Mouse (Mus musculus): ENCODE measurements at regions not wholly inside any gene's neighbourhood (a gene's known extent, or its start where the extent isn't known, plus 50 kb on each side); places are given as distances from the start of the nearest gene placed in this dataset.

DNA sequence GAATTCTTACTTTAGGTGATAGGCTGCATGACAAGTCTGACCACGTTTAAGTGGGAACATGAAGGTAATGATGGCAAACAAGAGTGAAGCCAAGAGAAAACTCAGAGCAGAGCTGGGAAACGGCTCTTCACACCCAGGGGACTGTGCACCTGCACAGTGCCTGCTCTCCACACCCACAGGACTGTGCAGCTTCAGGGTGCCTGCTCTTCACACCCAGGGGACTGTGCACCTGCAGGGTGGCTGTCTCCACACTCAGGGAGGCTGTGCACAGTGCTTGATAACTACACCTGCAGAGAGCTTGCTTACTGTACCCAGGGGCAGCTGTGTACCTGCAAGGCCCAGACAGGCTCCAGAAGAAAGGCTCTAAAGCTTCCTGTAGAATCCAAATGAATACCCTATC is 133.5 kb upstream of the Irx6 start:
- H3K4me1 ChIP-seq = peaks cover 7% of the 10 kb centered on the region; the same call in 1 of the 2 replicates
- no peak overlapping the region for H3K27ac ChIP-seq (replicated peaks)

GRCm38 (mm10) chr8:92545347-92546059 is 128.6 kb upstream of the Irx6 start:
- Histone ChIP-seq H3K9me3 (no peaks in the 10 kb centered on the region), H3K4me3 (no peak overlapping the region), H3K27me3 (peaks cover 14% of the 10 kb centered on the region; the same call in 1 of the 2 replicates), H3K4me2 (replicated peaks) (peak overlapping the region; percentile 29), H3K9ac (replicated peaks) (no peak overlapping the region), H3K4me1 (peaks cover 12% of the 10 kb centered on the region; the same call in 1 of the 2 replicates), H3K27ac (replicated peaks) (no peak overlapping the region), H3K36me3 (no peaks in the 10 kb centered on the region)
- 27% methylated on average over 17 of the region's 17 CpGs for WGBS
- ATAC-seq (ENCODE audit: low FRiP score, low read depth) = peak; percentile 89

More for the DNA sequence above, 133.5 kb upstream of the Irx6 start:
- peaks cover 25% of the 10 kb centered on the region for H3K27me3 ChIP-seq
- no peaks in the 10 kb centered on the region for H3K9me3 ChIP-seq
- H3K9ac ChIP-seq (replicated peaks) = no peak overlapping the region
- no peak overlapping the region for H3K4me2 ChIP-seq (replicated peaks)
- ATAC-seq (ENCODE audit: low FRiP score, low read depth) = no peak
- WGBS = 62% methylated on average over 2 of the region's 2 CpGs
- H3K4me3 ChIP-seq = no peak overlapping the region
- no peaks in the 10 kb centered on the region for H3K36me3 ChIP-seq

DNA sequence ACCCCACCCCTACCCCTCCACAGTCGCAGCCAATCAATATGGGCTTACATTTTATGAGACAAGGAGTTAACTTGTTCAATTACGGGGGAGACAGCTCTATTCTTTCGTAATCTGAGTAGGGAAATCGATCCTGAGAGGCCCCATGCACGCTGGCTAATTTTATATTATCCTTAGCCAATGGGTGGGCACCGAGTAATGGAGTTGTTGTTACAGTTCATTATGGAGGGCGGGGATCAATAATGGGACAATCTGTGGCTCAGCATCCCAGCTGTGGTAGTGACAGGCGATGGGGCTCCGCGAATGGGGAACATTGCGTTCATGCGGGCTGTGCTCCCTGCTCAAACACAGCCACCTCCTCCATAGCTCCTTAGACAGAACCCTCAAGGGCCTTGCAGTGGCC is 118.9 kb upstream of the Irx6 start:
- H3K4me2 ChIP-seq (replicated peaks) = no peak overlapping the region
- H3K9me3 ChIP-seq = no peaks in the 10 kb centered on the region
- no peak for ATAC-seq (ENCODE audit: low FRiP score, low read depth)
- no peaks in the 10 kb centered on the region for H3K36me3 ChIP-seq
- H3K4me1 ChIP-seq = peaks cover 4% of the 10 kb centered on the region; the same call in 1 of the 2 replicates
- no peak overlapping the region for H3K4me3 ChIP-seq
- 70% methylated on average over 12 of the region's 12 CpGs for WGBS
- 0 out of 2 replicates have a peak overlapping the region, but pooled peaks have one; percentile 4 for H3K27ac ChIP-seq (replicated peaks)
- no peak overlapping the region for H3K9ac ChIP-seq (replicated peaks)
- H3K27me3 ChIP-seq = no peaks in the 10 kb centered on the region; the same call in 1 of the 2 replicates

GRCm38 (mm10) chr8:92555631-92556030 is 118.5 kb upstream of the Irx6 start:
- 74% methylated on average over 7 of the region's 7 CpGs for WGBS
- ATAC-seq (ENCODE audit: low FRiP score, low read depth) = no peak
- Histone ChIP-seq H3K4me2 (replicated peaks) (no peak overlapping the region), H3K9ac (replicated peaks) (no peak overlapping the region), H3K27ac (replicated peaks) (0 out of 2 replicates have a peak overlapping the region, but pooled peaks have one; percentile 4), H3K9me3 (no peaks in the 10 kb centered on the region), H3K36me3 (no peaks in the 10 kb centered on the region), H3K4me1 (peaks cover 4% of the 10 kb centered on the region; the same call in 1 of the 2 replicates), H3K27me3 (no peaks in the 10 kb centered on the region; the same call in 1 of the 2 replicates), H3K4me3 (no peak overlapping the region)

DNA sequence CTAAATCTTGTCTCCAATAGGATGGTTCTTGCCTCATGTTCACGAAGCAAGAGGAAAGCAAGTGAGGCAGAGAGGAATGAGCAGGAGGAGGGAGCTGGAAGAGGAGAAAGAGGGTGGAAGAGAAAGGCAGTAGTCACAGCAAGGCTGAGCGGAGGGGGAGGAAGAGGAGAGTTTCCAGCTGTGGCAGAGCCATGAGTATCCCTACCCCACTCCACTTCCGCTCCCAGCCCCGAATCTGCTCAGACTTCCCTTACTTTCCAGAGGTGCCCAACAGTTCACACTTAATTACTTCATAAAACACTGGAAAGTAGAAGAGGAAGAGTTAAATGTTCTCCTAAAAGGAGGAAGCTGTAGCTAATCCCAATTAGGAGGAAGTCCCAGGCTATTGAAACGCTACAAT is 111.6 kb upstream of the Irx6 start:
- no peaks in the 10 kb centered on the region for H3K9me3 ChIP-seq
- H3K27me3 ChIP-seq = no peaks in the 10 kb centered on the region; the same call in 1 of the 2 replicates
- no peaks in the 10 kb centered on the region for H3K4me1 ChIP-seq
- H3K4me3 ChIP-seq = no peak overlapping the region
- H3K36me3 ChIP-seq = no peaks in the 10 kb centered on the region
- 70% methylated on average over 5 of the region's 5 CpGs for WGBS
- H3K27ac ChIP-seq (replicated peaks) = no peak overlapping the region
- no peak for ATAC-seq (ENCODE audit: low FRiP score, low read depth)
- no peak overlapping the region for H3K9ac ChIP-seq (replicated peaks)
- no peak overlapping the region for H3K4me2 ChIP-seq (replicated peaks)

DNA sequence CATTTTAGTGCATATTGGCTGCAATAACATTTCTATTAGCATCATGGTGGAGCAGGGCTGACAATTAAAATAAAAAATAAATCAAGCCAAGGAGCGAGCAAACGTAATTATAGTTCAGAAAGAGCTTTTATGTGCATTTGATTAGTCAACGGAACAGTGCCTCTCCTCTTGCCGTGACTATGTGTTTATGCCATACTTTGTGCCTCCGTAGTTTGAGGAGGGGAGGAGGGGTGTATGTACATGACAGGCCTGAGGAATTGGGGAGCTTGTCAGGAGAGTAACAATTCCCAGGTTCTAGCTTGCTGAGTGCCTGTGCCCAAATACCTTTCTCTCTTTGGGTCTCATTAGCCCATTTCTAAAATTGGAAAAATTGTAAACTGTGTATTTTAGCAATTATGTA is 111.1 kb upstream of the Irx6 start:
- no peak for ATAC-seq (ENCODE audit: low FRiP score, low read depth)
- Histone ChIP-seq H3K27ac (replicated peaks) (no peak overlapping the region), H3K4me2 (replicated peaks) (no peak overlapping the region), H3K9me3 (no peaks in the 10 kb centered on the region), H3K27me3 (no peaks in the 10 kb centered on the region; the same call in 1 of the 2 replicates), H3K4me3 (no peak overlapping the region), H3K9ac (replicated peaks) (no peak overlapping the region), H3K4me1 (no peaks in the 10 kb centered on the region), H3K36me3 (no peaks in the 10 kb centered on the region)
- WGBS = 82% methylated on average over 5 of the region's 5 CpGs

- WGBS = 75% methylated on average over 10 of the region's 10 CpGs
- Histone ChIP-seq H3K4me3 (no peak overlapping the region), H3K27me3 (no peaks in the 10 kb centered on the region), H3K27ac (replicated peaks) (no peak overlapping the region), H3K9ac (replicated peaks) (no peak overlapping the region), H3K9me3 (no peaks in the 10 kb centered on the region), H3K4me2 (replicated peaks) (no peak overlapping the region), H3K36me3 (no peaks in the 10 kb centered on the region), H3K4me1 (no peaks in the 10 kb centered on the region)
- ATAC-seq (ENCODE audit: low FRiP score, low read depth) = no peak
These were observed 104.4 kb upstream of the Irx6 start for GRCm38 (mm10) chr8:92569650-92570049.

DNA sequence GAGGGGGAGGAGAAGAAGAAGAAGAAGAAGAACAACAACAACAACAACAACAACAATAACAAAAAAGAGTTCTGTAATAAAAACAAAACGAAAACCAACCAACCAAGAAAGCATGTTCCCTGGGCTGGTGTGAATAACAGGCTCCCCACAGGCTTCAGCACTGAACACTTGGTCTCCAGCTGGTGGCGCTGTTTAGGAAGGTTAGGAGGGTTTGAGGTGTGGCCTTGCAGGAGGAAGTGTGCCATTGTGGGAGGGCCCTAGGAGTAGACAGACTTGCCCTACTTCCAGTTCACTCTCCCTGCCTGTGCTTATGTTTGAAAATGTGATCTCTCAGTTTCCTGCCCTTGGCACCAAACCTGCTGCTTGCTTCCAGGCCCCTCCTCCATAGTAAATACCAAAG is 94.6 kb upstream of the Irx6 start:
- H3K27ac ChIP-seq (replicated peaks) = no peak overlapping the region
- WGBS = 64% methylated on average over 2 of the region's 2 CpGs
- no peak overlapping the region for H3K9ac ChIP-seq (replicated peaks)
- no peaks in the 10 kb centered on the region for H3K9me3 ChIP-seq
- no peak for ATAC-seq (ENCODE audit: low FRiP score, low read depth)
- no peaks in the 10 kb centered on the region for H3K4me1 ChIP-seq
- H3K4me2 ChIP-seq (replicated peaks) = no peak overlapping the region
- no peaks in the 10 kb centered on the region for H3K36me3 ChIP-seq
- no peak overlapping the region for H3K4me3 ChIP-seq
- no peaks in the 10 kb centered on the region for H3K27me3 ChIP-seq

DNA sequence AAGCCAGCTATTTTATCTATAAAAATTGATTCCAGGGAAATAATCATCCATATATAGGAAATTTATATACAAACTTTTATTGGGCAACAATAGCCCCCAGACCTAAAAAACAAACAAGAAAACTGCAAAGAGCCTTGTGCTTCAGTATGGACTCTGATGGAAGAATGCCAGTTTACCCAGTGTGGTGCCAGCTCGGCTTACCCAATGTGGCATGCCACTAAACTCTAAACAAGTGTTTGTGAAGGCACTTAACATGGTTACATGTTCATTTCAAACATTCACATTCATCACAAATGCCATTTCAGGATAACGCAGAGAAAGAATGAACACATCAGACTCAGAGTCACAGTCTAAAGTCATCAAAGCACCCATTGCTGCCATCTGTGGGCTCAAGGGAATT is 93.0 kb upstream of the Irx6 start:
- Histone ChIP-seq H3K4me3 (no peak overlapping the region), H3K36me3 (no peaks in the 10 kb centered on the region), H3K4me2 (replicated peaks) (no peak overlapping the region), H3K4me1 (no peaks in the 10 kb centered on the region), H3K9ac (replicated peaks) (no peak overlapping the region), H3K27ac (replicated peaks) (no peak overlapping the region), H3K9me3 (no peaks in the 10 kb centered on the region), H3K27me3 (no peaks in the 10 kb centered on the region)
- ATAC-seq (ENCODE audit: low FRiP score, low read depth) = no peak
- WGBS = 95% methylated on average over 2 of the region's 2 CpGs

GRCm38 (mm10) chr8:92600766-92601165 is 73.3 kb upstream of the Irx6 start:
- Histone ChIP-seq H3K4me1 (no peaks in the 10 kb centered on the region), H3K4me3 (no peak overlapping the region), H3K36me3 (no peaks in the 10 kb centered on the region), H3K27me3 (no peaks in the 10 kb centered on the region), H3K4me2 (replicated peaks) (no peak overlapping the region), H3K9ac (replicated peaks) (no peak overlapping the region), H3K27ac (replicated peaks) (no peak overlapping the region), H3K9me3 (no peaks in the 10 kb centered on the region)
- 80% methylated on average over 3 of the region's 3 CpGs for WGBS
- no peak for ATAC-seq (ENCODE audit: low FRiP score, low read depth)

DNA sequence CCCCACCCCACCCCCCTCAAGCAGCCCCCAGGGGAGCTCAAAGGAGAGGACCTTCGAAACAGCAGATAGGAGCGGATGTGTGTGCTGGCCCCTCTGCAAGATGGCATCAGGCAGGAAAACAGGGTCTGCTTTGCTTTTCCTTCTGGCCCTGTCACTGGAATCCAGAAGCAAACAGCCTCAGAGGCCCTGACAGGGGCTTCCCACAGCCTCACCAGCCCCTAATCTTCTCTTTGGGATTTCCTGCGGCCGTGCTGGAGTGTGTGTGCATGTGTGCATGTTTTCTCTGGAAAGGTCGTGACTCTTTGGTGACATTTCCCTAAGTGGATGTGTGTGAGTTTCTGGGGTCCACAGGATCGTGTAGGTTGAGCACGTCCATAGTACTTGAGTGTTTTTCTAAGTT is 71.1 kb upstream of the Irx6 start:
- H3K4me3 ChIP-seq = no peak overlapping the region
- H3K4me1 ChIP-seq = no peaks in the 10 kb centered on the region
- H3K9me3 ChIP-seq = no peaks in the 10 kb centered on the region
- H3K27ac ChIP-seq (replicated peaks) = no peak overlapping the region
- H3K4me2 ChIP-seq (replicated peaks) = no peak overlapping the region
- H3K27me3 ChIP-seq = no peaks in the 10 kb centered on the region
- no peak overlapping the region for H3K9ac ChIP-seq (replicated peaks)
- ATAC-seq (ENCODE audit: low FRiP score, low read depth) = no peak
- WGBS = 72% methylated on average over 7 of the region's 7 CpGs
- no peaks in the 10 kb centered on the region for H3K36me3 ChIP-seq

DNA sequence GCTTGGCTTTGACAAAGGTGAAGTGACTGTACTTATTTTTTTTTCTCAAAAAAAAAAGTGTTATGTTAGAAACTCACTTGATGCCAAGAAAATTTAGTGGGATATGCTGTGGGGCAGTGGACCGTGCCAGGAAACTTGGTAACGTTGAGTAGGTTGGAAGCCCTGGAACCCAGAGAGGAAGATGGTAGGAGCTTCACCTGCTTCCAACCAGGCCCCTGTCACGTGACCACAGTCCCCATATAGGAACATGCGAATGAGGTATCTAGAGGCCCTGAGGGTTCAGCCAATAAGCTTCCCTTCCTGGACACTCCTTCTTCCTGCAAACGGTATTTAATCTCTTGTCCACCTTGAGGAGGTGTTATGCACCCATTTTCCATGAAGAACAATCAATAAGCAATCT is 68.5 kb upstream of the Irx6 start:
- H3K36me3 ChIP-seq = no peaks in the 10 kb centered on the region
- no peaks in the 10 kb centered on the region for H3K9me3 ChIP-seq
- no peak overlapping the region for H3K9ac ChIP-seq (replicated peaks)
- WGBS = 84% methylated on average over 5 of the region's 5 CpGs
- H3K4me1 ChIP-seq = no peaks in the 10 kb centered on the region
- H3K4me3 ChIP-seq = no peak overlapping the region
- no peak overlapping the region for H3K4me2 ChIP-seq (replicated peaks)
- H3K27ac ChIP-seq (replicated peaks) = no peak overlapping the region
- no peaks in the 10 kb centered on the region for H3K27me3 ChIP-seq
- no peak for ATAC-seq (ENCODE audit: low FRiP score, low read depth)

DNA sequence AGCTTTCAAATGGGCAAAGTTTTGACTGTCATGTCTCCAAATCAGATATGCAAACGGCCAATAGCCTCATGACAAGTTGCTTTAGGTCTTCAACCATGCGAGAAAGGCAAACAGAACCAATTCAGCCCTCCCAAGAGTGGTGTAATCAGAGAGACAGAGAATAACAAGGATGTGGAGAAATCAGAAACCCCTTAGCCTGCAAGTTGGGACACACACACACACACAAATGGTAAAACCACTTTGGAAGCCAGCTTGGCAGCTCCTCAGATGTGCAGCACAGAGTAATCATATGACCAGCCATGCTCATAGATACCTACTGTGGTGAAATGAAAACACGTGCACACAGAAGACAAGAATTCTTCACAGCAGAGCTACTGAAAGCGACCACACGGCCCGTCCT is 66.5 kb upstream of the Irx6 start:
- H3K9ac ChIP-seq (replicated peaks) = no peak overlapping the region
- no peaks in the 10 kb centered on the region for H3K9me3 ChIP-seq
- no peak for ATAC-seq (ENCODE audit: low FRiP score, low read depth)
- H3K4me1 ChIP-seq = no peaks in the 10 kb centered on the region
- H3K27me3 ChIP-seq = peaks cover 17% of the 10 kb centered on the region; the same call in 1 of the 2 replicates
- H3K4me2 ChIP-seq (replicated peaks) = no peak overlapping the region
- WGBS = 90% methylated on average over 6 of the region's 6 CpGs
- H3K27ac ChIP-seq (replicated peaks) = no peak overlapping the region
- no peak overlapping the region for H3K4me3 ChIP-seq
- H3K36me3 ChIP-seq = no peaks in the 10 kb centered on the region
